Mouse (Mus musculus) lung, adult 2 months (tissue): ENCODE results near the gene Sucnr1. TPM values are rescaled to one million over a fixed set of nuclear protein-coding genes. Genes with fewer than 3 reads are reported as not detected.

ENCODE experiments used
- DNase-seq: peaks from one replicate; pipeline ENCODE4 v3.0.0; 2022
- H3K4me1 ChIP-seq: fragments of 200-500 bp; 2 replicates; pipeline ENCODE4 v1.6.1; 2011; ENCODE audit warnings: low read length; ENCODE audit not compliant: control insufficient read depth, insufficient read depth
- H3K4me3 ChIP-seq: fragments of 200-500 bp; replicated peaks from 2 replicates; pipeline ENCODE3; 2011; ENCODE audit warnings: low read depth, mild to moderate bottlenecking, control low read depth, low read length; ENCODE audit errors: extremely low read depth
- CTCF ChIP-seq: fragments of 200-500 bp; IDR thresholded peaks from 2 replicates; pipeline ENCODE4 v1.5.1; 2011; ENCODE audit warnings: mild to moderate bottlenecking, low read length, control low read depth; ENCODE audit not compliant: insufficient read depth
- POLR2A ChIP-seq: fragments of 200-500 bp; IDR thresholded peaks from 2 replicates; pipeline ENCODE4 v1.6.1; 2011; ENCODE audit warnings: low read depth, mild to moderate bottlenecking, control low read depth, low read length, borderline replicate concordance; ENCODE audit errors: extremely low read depth
- WGBS: fragments of 180-500 bp; shearing (Covaris S2); methylation state at CpG from one replicate; pipeline ENCODE4 v1.1.7; 2018; 5-methylcytosine and 5-hydroxymethylcytosine counted together
- polyA plus RNA-seq: library from polyadenylated mRNA; depleted of rRNA; stranded (reverse); fragments of >200 nt; gene quantifications from 2 replicates; pipeline ENCODE4 v1.2.3, GENCODE M21; 2012; rRNA removed

Gene Sucnr1
- 0.14 and 0.32 TPM in 2 replicates for polyA plus RNA-seq

GRCm38 (mm10) chr3:60081648-60082047 is at the start of gene Sucnr1:
TSS of gene Sucnr1 (plus strand) at chr3:60081869.
- H3K4me1 ChIP-seq: no peaks in the 10 kb centered on the region; the same call in 1 of the 2 replicates
- WGBS: 69% methylated on average over 4 of the region's 4 CpGs
- H3K4me3 ChIP-seq: no peak within 1 kb of the TSS
- DNase-seq: no peak
- TF ChIP-seq POLR2A: no peak
- no peak for TF ChIP-seq CTCF

- no peak for DNase-seq
- no peak for TF ChIP-seq POLR2A
- TF ChIP-seq CTCF: no peak
- 79% methylated on average over 3 of the region's 3 CpGs for WGBS
Observed at GRCm38 (mm10) chr3:60046221-60046913, 35.3 kb upstream of the Sucnr1 start.

GRCm38 (mm10) chr3:60053231-60053927 is 28.3 kb upstream of the Sucnr1 start:
- no peaks in the 10 kb centered on the region for H3K4me1 ChIP-seq
- TF ChIP-seq CTCF: no peak
- H3K4me3 ChIP-seq: no peak overlapping the region
- no peak for DNase-seq
- WGBS: 54% methylated on average over 3 of the region's 3 CpGs

More at GRCm38 (mm10) chr3:60046221-60046913, 35.3 kb upstream of the Sucnr1 start:
- Histone ChIP-seq H3K4me1 (no peaks in the 10 kb centered on the region), H3K4me3 (no peak overlapping the region)

- no peak for TF ChIP-seq POLR2A
- TF ChIP-seq CTCF: no peak
- no peak for DNase-seq
- Histone ChIP-seq H3K4me3 (no peak overlapping the region), H3K4me1 (no peaks in the 10 kb centered on the region)
- WGBS: 49% methylated on average over 2 of the region's 2 CpGs
Observed at GRCm38 (mm10) chr3:60053931-60054330, 27.7 kb upstream of the Sucnr1 start.

GRCm38 (mm10) chr3:60056451-60056850 is 25.2 kb upstream of the Sucnr1 start:
- H3K4me3 ChIP-seq: no peak overlapping the region
- DNase-seq: no peak
- 30% methylated on average over 3 of the region's 3 CpGs for WGBS
- H3K4me1 ChIP-seq: no peaks in the 10 kb centered on the region
- no peak for TF ChIP-seq CTCF
- TF ChIP-seq POLR2A: no peak

GRCm38 (mm10) chr3:60057070-60057808 is 24.4 kb upstream of the Sucnr1 start:
- no peak for DNase-seq
- TF ChIP-seq CTCF (no peak), POLR2A (no peak)
- H3K4me1 ChIP-seq: no peaks in the 10 kb centered on the region

GRCm38 (mm10) chr3:60057809-60058082 is 23.9 kb upstream of the Sucnr1 start:
- TF ChIP-seq CTCF (no peak), POLR2A (no peak)

More at GRCm38 (mm10) chr3:60057070-60057808, 24.4 kb upstream of the Sucnr1 start:
- no peak overlapping the region for H3K4me3 ChIP-seq
- WGBS: 74% methylated on average over 2 of the region's 2 CpGs

GRCm38 (mm10) chr3:60078883-60079415 is 2.7 kb upstream of the Sucnr1 start:
- DNase-seq: no peak

More at GRCm38 (mm10) chr3:60057809-60058082, 23.9 kb upstream of the Sucnr1 start:
- Histone ChIP-seq H3K4me1 (no peaks in the 10 kb centered on the region), H3K4me3 (no peak overlapping the region)
- WGBS: 55% methylated on average over 1 of the region's 1 CpGs
- DNase-seq: no peak

GRCm38 (mm10) chr3:60080572-60080971 is 1.1 kb upstream of the Sucnr1 start:
- DNase-seq: no peak
- H3K4me3 ChIP-seq: no peak overlapping the region
- no peak for TF ChIP-seq CTCF
- no peak for TF ChIP-seq POLR2A
- no peaks in the 10 kb centered on the region; the same call in 1 of the 2 replicates for H3K4me1 ChIP-seq
- 44% methylated on average over 4 of the region's 4 CpGs for WGBS

More at GRCm38 (mm10) chr3:60078883-60079415, 2.7 kb upstream of the Sucnr1 start:
- 48% methylated on average over 1 of the region's 1 CpGs for WGBS
- H3K4me1 ChIP-seq: no peaks in the 10 kb centered on the region; the same call in 1 of the 2 replicates
- TF ChIP-seq CTCF (no peak), POLR2A (no peak)
- no peak overlapping the region for H3K4me3 ChIP-seq

- no peak for DNase-seq
- TF ChIP-seq POLR2A (no peak), CTCF (no peak)
- Histone ChIP-seq H3K4me3 (no peak overlapping the region), H3K4me1 (no peaks in the 10 kb centered on the region; the same call in 1 of the 2 replicates)
- WGBS: 87% methylated on average over 3 of the region's 3 CpGs
Observed at GRCm38 (mm10) chr3:60082746-60083145, 1.1 kb downstream of the Sucnr1 start.
